Mouse (Mus musculus): ENCODE measurements at regions not wholly inside any gene's neighbourhood (a gene's known extent, or its start where the extent isn't known, plus 50 kb on each side); places are given as distances from the start of the nearest gene placed in this dataset.
"Not testable (repeated sequence)": the region's sequence is repeated elsewhere in the genome, so short reads cannot be mapped to it uniquely, and the experiment has no call there.

GRCm38 (mm10) chr1:41916730-41917347 is 778.7 kb upstream of the Pou3f3 start:
- H3K36me3 ChIP-seq, result no peaks in the 10 kb centered on the region
- WGBS, result 84% methylated on average over 4 of the region's 4 CpGs
- no peak overlapping the region for H3K27ac ChIP-seq
- H3K27me3 ChIP-seq (ENCODE audit: insufficient read depth, poor library complexity, severe bottlenecking), result no peaks in the 10 kb centered on the region
- H3K9me3 ChIP-seq, result no peaks in the 10 kb centered on the region
- H3K4me3 ChIP-seq, result no peak overlapping the region
- no peak for DNase-seq (ENCODE audit: low spot score)
- H3K4me1 ChIP-seq, result no peaks in the 10 kb centered on the region

GRCm38 (mm10) chr1:41917807-41918206 is 777.8 kb upstream of the Pou3f3 start:
- WGBS, result 78% methylated on average over 5 of the region's 5 CpGs
- not testable (repeated sequence) for H3K4me3 ChIP-seq; H3K27me3 ChIP-seq (ENCODE audit: insufficient read depth, poor library complexity, severe bottlenecking); H3K9me3 ChIP-seq; H3K4me1 ChIP-seq; H3K27ac ChIP-seq; DNase-seq (ENCODE audit: low spot score); H3K36me3 ChIP-seq

GRCm38 (mm10) chr1:41918394-41919262 is 776.9 kb upstream of the Pou3f3 start:
- no peak for DNase-seq (ENCODE audit: low spot score)
- H3K4me3 ChIP-seq, result peak overlapping the region; percentile 20; the same call in 1 of the 2 replicates
- no peaks in the 10 kb centered on the region for H3K4me1 ChIP-seq
- WGBS, result 35% methylated on average over 11 of the region's 11 CpGs
- H3K36me3 ChIP-seq, result no peaks in the 10 kb centered on the region
- no peaks in the 10 kb centered on the region for H3K9me3 ChIP-seq
- no peak overlapping the region for H3K27ac ChIP-seq
- H3K27me3 ChIP-seq (ENCODE audit: insufficient read depth, poor library complexity, severe bottlenecking), result no peaks in the 10 kb centered on the region

- H3K27ac ChIP-seq, result no peak overlapping the region
- H3K36me3 ChIP-seq, result no peaks in the 10 kb centered on the region
- WGBS, result 35% methylated on average over 1 of the region's 1 CpGs
- DNase-seq (ENCODE audit: low spot score), result no peak
- no peaks in the 10 kb centered on the region for H3K27me3 ChIP-seq (ENCODE audit: insufficient read depth, poor library complexity, severe bottlenecking)
- H3K4me3 ChIP-seq, result no peak overlapping the region
- H3K9me3 ChIP-seq, result no peaks in the 10 kb centered on the region
- no peaks in the 10 kb centered on the region for H3K4me1 ChIP-seq
These were observed 761.8 kb upstream of the Pou3f3 start for GRCm38 (mm10) chr1:41933777-41934176.

GRCm38 (mm10) chr1:41935912-41936478 is 759.6 kb upstream of the Pou3f3 start:
- DNase-seq (ENCODE audit: low spot score), result no peak
- Histone ChIP-seq H3K4me3 (no peak overlapping the region), H3K9me3 (no peaks in the 10 kb centered on the region), H3K27ac (no peak overlapping the region), H3K36me3 (no peaks in the 10 kb centered on the region), H3K27me3 (ENCODE audit: insufficient read depth, poor library complexity, severe bottlenecking) (no peaks in the 10 kb centered on the region), H3K4me1 (no peaks in the 10 kb centered on the region)
- 91% methylated on average over 7 of the region's 7 CpGs for WGBS

- 58% methylated on average over 2 of the region's 2 CpGs for WGBS
- no peak overlapping the region for H3K4me3 ChIP-seq
- no peaks in the 10 kb centered on the region for H3K36me3 ChIP-seq
- H3K27ac ChIP-seq, result no peak overlapping the region
- H3K9me3 ChIP-seq, result no peaks in the 10 kb centered on the region
- H3K27me3 ChIP-seq (ENCODE audit: insufficient read depth, poor library complexity, severe bottlenecking), result no peaks in the 10 kb centered on the region
- H3K4me1 ChIP-seq, result no peaks in the 10 kb centered on the region
- DNase-seq (ENCODE audit: low spot score), result no peak
These were observed 734.6 kb upstream of the Pou3f3 start for GRCm38 (mm10) chr1:41960982-41961381.

- Histone ChIP-seq H3K27me3 (ENCODE audit: insufficient read depth, poor library complexity, severe bottlenecking) (no peaks in the 10 kb centered on the region), H3K9me3 (no peaks in the 10 kb centered on the region), H3K4me3 (no peak overlapping the region), H3K36me3 (no peaks in the 10 kb centered on the region), H3K4me1 (no peaks in the 10 kb centered on the region), H3K27ac (no peak overlapping the region)
- DNase-seq (ENCODE audit: low spot score), result no peak
- 87% methylated on average over 5 of the region's 5 CpGs for WGBS
These were observed 714.0 kb upstream of the Pou3f3 start for GRCm38 (mm10) chr1:41981545-41981944.

GRCm38 (mm10) chr1:42006235-42006634 is 689.3 kb upstream of the Pou3f3 start:
- Histone ChIP-seq H3K4me3 (no peak overlapping the region), H3K27ac (no peak overlapping the region), H3K27me3 (ENCODE audit: insufficient read depth, poor library complexity, severe bottlenecking) (no peaks in the 10 kb centered on the region), H3K4me1 (no peaks in the 10 kb centered on the region), H3K9me3 (no peaks in the 10 kb centered on the region), H3K36me3 (no peaks in the 10 kb centered on the region)
- WGBS, result 84% methylated on average over 6 of the region's 6 CpGs
- DNase-seq (ENCODE audit: low spot score), result no peak

GRCm38 (mm10) chr1:42008046-42008445 is 687.5 kb upstream of the Pou3f3 start:
- WGBS, result 90% methylated on average over 3 of the region's 3 CpGs
- H3K9me3 ChIP-seq, result no peaks in the 10 kb centered on the region
- no peaks in the 10 kb centered on the region for H3K27me3 ChIP-seq (ENCODE audit: insufficient read depth, poor library complexity, severe bottlenecking)
- no peaks in the 10 kb centered on the region for H3K36me3 ChIP-seq
- no peak for DNase-seq (ENCODE audit: low spot score)
- H3K27ac ChIP-seq, result no peak overlapping the region
- H3K4me1 ChIP-seq, result no peaks in the 10 kb centered on the region
- no peak overlapping the region for H3K4me3 ChIP-seq

GRCm38 (mm10) chr1:42012911-42013310 is 682.7 kb upstream of the Pou3f3 start:
- H3K9me3 ChIP-seq, result no peaks in the 10 kb centered on the region
- H3K4me3 ChIP-seq, result no peak overlapping the region
- no peak for DNase-seq (ENCODE audit: low spot score)
- no peaks in the 10 kb centered on the region for H3K4me1 ChIP-seq
- H3K27ac ChIP-seq, result no peak overlapping the region
- 82% methylated on average over 3 of the region's 3 CpGs for WGBS
- no peaks in the 10 kb centered on the region for H3K36me3 ChIP-seq
- no peaks in the 10 kb centered on the region for H3K27me3 ChIP-seq (ENCODE audit: insufficient read depth, poor library complexity, severe bottlenecking)

- no peaks in the 10 kb centered on the region for H3K27me3 ChIP-seq (ENCODE audit: insufficient read depth, poor library complexity, severe bottlenecking)
- no peaks in the 10 kb centered on the region for H3K4me1 ChIP-seq
- H3K4me3 ChIP-seq, result no peak overlapping the region
- H3K9me3 ChIP-seq, result no peaks in the 10 kb centered on the region
- DNase-seq (ENCODE audit: low spot score), result no peak
- WGBS, result 69% methylated on average over 2 of the region's 2 CpGs
- no peaks in the 10 kb centered on the region for H3K36me3 ChIP-seq
- no peak overlapping the region for H3K27ac ChIP-seq
These were observed 676.6 kb upstream of the Pou3f3 start for GRCm38 (mm10) chr1:42018966-42019365.

- Histone ChIP-seq H3K36me3 (no peaks in the 10 kb centered on the region), H3K27me3 (ENCODE audit: insufficient read depth, poor library complexity, severe bottlenecking) (no peaks in the 10 kb centered on the region), H3K27ac (no peak overlapping the region), H3K4me3 (no peak overlapping the region), H3K4me1 (no peaks in the 10 kb centered on the region), H3K9me3 (no peaks in the 10 kb centered on the region)
- WGBS, result 83% methylated on average over 6 of the region's 6 CpGs
- DNase-seq (ENCODE audit: low spot score), result no peak
These were observed 669.8 kb upstream of the Pou3f3 start for GRCm38 (mm10) chr1:42025781-42026180.

- no peaks in the 10 kb centered on the region for H3K9me3 ChIP-seq
- 49% methylated on average over 5 of the region's 5 CpGs for WGBS
- H3K36me3 ChIP-seq, result no peaks in the 10 kb centered on the region
- no peaks in the 10 kb centered on the region for H3K27me3 ChIP-seq (ENCODE audit: insufficient read depth, poor library complexity, severe bottlenecking)
- H3K27ac ChIP-seq, result no peak overlapping the region
- no peak for DNase-seq (ENCODE audit: low spot score)
- no peaks in the 10 kb centered on the region for H3K4me1 ChIP-seq
- H3K4me3 ChIP-seq, result no peak overlapping the region
These were observed 669.1 kb upstream of the Pou3f3 start for GRCm38 (mm10) chr1:42026423-42026822.

Measured in heart, embryonic 10.5 days (tissue).